Mouse (Mus musculus) embryonic fibroblast, embryonic 13.5 days (primary cell): ENCODE measurements at regions not wholly inside any gene's neighbourhood (a gene's known extent, or its start where the extent isn't known, plus 50 kb on each side); places are given as distances from the start of the nearest gene placed in this dataset.
"Not testable (repeated sequence)": the region's sequence is repeated elsewhere in the genome, so short reads cannot be mapped to it uniquely, and the experiment has no call there.

Experiments
- H3K27ac ChIP-seq: 2 replicates; pipeline ENCODE4 v1.5.1; 2012; ENCODE audit warnings: low read length, control low read depth, inconsistent platforms; ENCODE audit not compliant: insufficient read depth
- H3K4me1 ChIP-seq: 2 replicates; pipeline ENCODE4 v1.6.1; 2011; ENCODE audit warnings: low read length; ENCODE audit not compliant: control insufficient read depth, insufficient read depth
- H3K4me3 ChIP-seq: 2 replicates; pipeline ENCODE4 v1.5.1; 2011; ENCODE audit warnings: mild to moderate bottlenecking, control low read depth, low read length; ENCODE audit not compliant: insufficient read depth
- CTCF ChIP-seq: IDR thresholded peaks from 2 replicates; pipeline ENCODE4 v1.5.1; 2011; ENCODE audit warnings: mild to moderate bottlenecking, control low read depth, low read length, moderate library complexity, borderline replicate concordance; ENCODE audit not compliant: insufficient read depth
- POLR2A ChIP-seq: IDR thresholded peaks from 2 replicates; pipeline ENCODE4 v1.6.1; 2011; ENCODE audit warnings: low read depth, mild to moderate bottlenecking, control low read depth, low read length, moderate library complexity

DNA sequence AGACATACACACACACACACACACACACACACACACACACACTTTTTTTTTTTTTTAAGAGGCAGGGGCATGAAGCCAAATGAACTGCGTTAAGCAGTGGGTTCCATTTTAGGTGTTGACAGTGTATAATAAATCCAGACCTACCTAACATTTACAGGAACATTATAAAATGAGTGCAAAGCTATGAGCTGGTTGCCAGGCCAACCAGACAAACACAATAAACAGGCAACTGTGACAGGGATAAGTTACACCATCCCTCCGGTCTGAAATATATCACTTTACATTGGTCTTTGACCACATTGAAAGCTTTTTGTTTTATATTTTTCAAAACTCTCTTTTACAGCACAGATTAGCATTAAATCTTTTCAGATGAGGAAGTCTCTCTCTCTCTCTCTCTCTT, 820.2 kb upstream of the Sox9 start:
- no peak overlapping the region for H3K4me3 ChIP-seq
- no peaks in the 10 kb centered on the region; the same call in 1 of the 2 replicates for H3K4me1 ChIP-seq
- TF ChIP-seq POLR2A: no peak
- TF ChIP-seq CTCF: no peak
- H3K27ac ChIP-seq: peak overlapping the region; percentile 52

DNA sequence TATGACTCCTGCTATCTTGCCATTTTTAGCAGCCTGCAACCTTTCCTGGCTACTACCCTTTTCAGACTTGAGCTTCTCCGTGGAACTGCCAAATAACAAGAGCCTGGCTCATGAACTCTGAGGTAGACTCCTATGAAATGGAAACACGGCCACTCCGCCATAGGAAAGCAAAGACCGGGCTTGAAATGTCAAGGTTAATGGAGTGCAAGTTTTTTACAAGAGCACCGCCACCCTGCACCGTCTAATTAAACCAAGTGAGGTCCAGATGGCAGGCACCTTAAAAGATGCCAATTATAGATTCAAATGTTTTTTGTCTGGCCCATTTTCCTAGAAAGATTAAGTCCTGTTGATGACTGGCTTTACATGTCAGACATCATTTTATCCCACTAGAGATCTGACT, 818.0 kb upstream of the Sox9 start:
- no peak overlapping the region for H3K4me3 ChIP-seq
- TF ChIP-seq POLR2A (no peak), CTCF (no peak)
- no peak overlapping the region for H3K27ac ChIP-seq
- H3K4me1 ChIP-seq: no peaks in the 10 kb centered on the region; the same call in 1 of the 2 replicates

DNA sequence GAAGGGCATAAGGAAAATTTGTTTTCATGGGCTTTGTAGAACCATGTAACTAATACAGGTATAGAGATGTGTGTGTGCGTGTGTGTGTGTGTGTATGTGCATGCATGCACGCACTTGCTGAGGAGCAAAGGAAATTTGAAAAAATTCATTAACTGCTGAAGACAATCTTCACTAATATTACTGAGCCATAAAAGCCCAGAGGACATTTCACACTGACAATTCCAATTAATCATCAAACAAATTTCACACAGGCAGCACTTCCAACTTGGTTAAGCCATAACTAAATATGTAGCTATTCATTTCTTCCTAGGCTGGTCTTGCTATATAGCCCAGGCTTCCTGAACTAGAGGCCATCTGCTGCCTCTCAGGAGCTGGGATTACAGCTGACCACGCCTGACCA, 815.6 kb upstream of the Sox9 start:
- Histone ChIP-seq H3K4me1 (no peaks in the 10 kb centered on the region), H3K27ac (no peak overlapping the region), H3K4me3 (no peak overlapping the region)
- no peak for TF ChIP-seq CTCF
- no peak for TF ChIP-seq POLR2A

DNA sequence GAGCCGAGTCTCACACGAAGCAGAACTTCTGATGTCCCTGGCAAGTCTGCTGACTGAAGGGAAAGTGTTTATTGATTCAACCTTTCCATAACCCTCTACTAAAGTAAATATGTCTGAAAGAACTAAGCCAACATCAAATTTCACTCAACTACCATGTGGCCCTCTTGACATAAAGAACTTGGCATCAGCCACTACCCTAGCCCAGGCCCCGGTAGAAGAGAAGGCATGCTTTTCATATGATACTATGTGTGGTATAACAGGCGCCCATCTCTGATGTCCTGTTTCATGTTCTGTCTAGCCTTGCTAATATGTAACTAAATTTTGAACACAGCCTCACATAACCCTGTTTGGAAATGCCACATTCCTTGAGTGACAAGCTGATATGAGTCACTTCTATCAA, 811.0 kb upstream of the Sox9 start:
- Histone ChIP-seq H3K27ac (no peak overlapping the region), H3K4me3 (no peak overlapping the region), H3K4me1 (no peaks in the 10 kb centered on the region)
- no peak for TF ChIP-seq CTCF
- no peak for TF ChIP-seq POLR2A

DNA sequence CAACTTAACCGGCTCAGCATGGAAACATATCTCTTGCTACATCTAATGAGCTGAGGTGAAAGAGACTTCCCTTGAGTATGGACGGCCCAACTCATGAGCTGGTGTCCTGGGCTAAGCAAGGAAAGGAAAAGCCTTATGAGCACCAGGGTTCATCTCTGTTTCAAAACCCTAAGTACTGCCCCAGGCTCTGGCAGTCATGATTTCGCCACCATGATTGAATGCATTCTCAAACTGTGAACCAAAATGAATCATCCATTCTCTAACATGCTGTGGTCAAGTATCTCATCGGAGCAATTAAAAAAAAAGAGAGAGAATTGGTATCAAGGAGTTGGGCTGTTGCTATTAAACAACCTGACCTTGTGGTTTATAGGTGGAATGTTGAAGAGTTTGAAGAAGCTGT, 803.4 kb upstream of the Sox9 start:
- TF ChIP-seq POLR2A (no peak), CTCF (no peak)
- Histone ChIP-seq H3K27ac (no peak overlapping the region), H3K4me1 (no peaks in the 10 kb centered on the region), H3K4me3 (no peak overlapping the region)

DNA sequence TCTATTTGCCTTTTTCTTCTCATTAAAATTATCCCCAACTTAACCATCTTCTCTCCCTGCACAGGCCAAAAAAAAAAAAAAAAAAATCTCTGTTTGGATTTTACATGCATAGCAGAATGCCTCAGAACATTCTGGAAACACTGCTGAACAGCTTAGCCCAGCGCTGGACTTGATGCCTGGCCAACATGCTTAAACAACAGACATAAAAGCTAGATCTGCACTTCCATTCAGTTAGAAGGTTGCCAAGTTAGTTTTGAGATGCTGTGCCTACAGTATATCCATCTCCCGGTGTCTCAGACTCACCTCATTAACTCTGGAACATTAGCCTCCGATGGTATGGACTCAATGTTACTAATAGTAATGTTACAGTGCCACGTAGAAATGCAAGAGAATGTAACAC, 785.6 kb upstream of the Sox9 start:
- TF ChIP-seq CTCF (no peak), POLR2A (no peak)
- Histone ChIP-seq H3K27ac (no peak overlapping the region; the same call in 1 of the 2 replicates), H3K4me1 (no peaks in the 10 kb centered on the region), H3K4me3 (no peak overlapping the region)

DNA sequence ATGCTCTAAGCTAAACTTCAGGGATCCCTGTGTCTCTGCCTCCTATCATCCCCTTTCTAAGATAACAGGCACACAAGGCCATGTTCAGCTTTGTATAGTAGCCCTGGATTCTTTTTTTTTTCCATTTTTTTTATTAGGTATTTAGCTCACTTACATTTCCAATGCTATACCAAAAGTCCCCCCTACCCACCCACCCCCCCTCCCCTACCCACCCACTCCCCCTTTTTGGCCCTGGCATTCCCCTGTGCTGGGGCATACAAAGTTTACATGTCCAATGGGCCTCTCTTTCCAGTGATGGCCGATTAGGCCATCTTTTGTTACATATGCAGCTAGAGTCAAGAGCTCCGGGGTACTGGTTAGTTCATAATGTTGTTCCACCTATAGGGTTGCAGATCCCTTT, 771.2 kb upstream of the Sox9 start:
- not testable (repeated sequence) for H3K4me3 ChIP-seq, H3K27ac ChIP-seq, H3K4me1 ChIP-seq

DNA sequence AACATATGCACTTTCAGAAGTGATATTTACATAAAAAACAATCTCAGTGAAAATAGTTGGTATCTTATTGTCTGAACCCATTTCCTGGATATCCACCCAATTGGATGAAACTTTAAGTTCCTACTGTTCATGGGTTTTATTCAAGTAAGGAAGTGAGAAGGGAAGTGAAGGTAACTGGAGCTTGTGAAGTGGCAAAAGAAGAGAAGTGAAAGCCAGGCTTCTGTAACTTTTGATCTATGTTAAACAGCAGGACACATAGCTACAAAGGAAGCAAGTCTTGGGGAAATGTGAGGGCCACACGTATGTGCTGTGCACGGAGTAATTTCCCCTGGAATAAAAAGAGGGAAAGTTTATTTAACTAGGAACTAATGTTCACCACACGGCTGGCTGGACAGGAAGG, 764.1 kb upstream of the Sox9 start:
- H3K4me1 ChIP-seq: no peaks in the 10 kb centered on the region
- H3K27ac ChIP-seq: no peak overlapping the region
- no peak overlapping the region for H3K4me3 ChIP-seq
- TF ChIP-seq CTCF (no peak), POLR2A (no peak)

DNA sequence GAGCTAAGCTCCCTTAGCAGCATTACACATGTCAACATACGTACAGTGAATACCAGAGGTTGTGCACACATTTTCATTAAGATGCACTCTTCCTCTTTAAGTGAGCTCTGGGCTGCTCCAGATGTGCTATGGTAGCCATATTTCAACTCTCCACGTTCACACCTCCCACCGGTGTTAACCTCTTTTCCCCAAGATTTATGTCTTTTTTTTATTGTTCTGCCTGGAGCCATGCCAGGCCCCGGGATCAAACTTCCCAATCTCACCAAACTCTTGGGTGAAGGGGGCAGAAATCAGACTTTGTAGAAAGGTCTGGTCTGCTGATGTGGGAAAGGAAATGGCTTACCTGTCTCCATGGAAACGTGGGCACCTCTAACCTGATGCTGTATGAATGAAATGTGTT, 754.0 kb upstream of the Sox9 start:
- Histone ChIP-seq H3K27ac (no peak overlapping the region), H3K4me1 (no peaks in the 10 kb centered on the region), H3K4me3 (no peak overlapping the region)
- no peak for TF ChIP-seq POLR2A
- no peak for TF ChIP-seq CTCF

DNA sequence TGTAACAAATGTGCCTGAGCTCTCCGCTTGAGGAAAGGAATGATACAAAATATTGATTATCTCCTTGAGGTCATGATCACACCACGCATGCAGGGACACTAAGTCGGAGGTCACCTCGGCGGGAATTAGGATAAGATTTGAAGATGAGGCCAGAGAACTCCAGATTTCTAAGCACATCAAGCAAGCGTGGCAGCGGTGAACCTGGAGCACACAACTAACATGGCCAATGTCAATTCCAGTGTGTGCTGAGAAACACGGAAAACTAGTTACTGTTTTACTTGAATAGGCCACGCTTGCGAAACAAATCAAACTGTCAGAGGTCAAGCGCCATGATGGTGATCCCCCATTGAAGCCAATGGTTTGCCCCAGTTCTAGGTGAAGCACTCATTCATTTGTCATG, 743.3 kb upstream of the Sox9 start:
- Histone ChIP-seq H3K4me1 (no peaks in the 10 kb centered on the region), H3K27ac (no peak overlapping the region)
- TF ChIP-seq CTCF (no peak), POLR2A (no peak)

DNA sequence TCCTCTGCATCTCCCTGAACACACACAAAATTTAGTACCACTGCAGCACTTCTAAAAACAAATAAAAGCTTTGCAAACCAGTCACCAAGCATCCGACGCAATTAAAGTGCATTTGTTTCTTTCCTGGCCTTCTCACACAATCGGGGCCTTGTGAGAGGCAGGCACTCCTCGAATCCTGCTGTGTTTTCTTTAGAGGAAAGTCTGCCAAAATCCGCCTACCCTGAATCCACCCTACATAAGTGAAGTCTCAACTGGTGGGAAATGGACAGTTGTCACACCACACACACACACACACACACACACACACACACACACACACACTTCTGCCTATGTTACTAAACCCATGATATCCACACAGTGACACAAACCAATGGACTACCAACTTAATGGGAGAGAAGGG, 737.6 kb upstream of the Sox9 start:
- TF ChIP-seq POLR2A (no peak), CTCF (no peak)
- no peak overlapping the region for H3K4me3 ChIP-seq
- H3K27ac ChIP-seq: no peak overlapping the region
- no peaks in the 10 kb centered on the region for H3K4me1 ChIP-seq

More for the DNA sequence above, 743.3 kb upstream of the Sox9 start:
- H3K4me3 ChIP-seq: no peak overlapping the region

DNA sequence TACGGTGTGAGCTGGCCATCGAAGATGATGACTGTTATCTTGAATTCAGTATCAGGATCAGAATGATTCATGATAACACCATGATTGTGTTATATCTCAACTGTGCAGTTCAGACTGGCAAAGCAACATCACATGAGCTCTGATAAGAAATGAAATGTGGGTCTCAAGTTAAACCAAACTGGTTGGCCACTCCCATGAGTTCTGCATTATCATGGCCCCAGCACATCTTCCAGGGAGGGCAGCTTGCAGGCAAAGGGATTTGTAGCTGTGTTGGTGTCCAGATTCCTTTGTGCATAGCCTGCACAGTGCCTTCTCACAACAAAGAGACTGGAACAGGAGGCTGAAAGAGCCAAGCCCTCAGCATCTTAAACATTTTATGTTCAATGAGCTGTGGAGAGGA, 736.7 kb upstream of the Sox9 start:
- Histone ChIP-seq H3K4me1 (no peaks in the 10 kb centered on the region), H3K27ac (no peak overlapping the region)

More for the DNA sequence above, 736.7 kb upstream of the Sox9 start:
- TF ChIP-seq POLR2A: no peak
- no peak for TF ChIP-seq CTCF
- no peak overlapping the region for H3K4me3 ChIP-seq
